Mouse (Mus musculus) intestine, postnatal 0 days (tissue): Measurements from ENCODE around the gene Sfmbt1. TPM values are rescaled to one million over a fixed set of nuclear protein-coding genes. Genes with fewer than 3 reads are reported as not detected.

ENCODE experiments used
- ATAC-seq: fragments of 200-750 bp; cut with Nextera tagmentation; 2 replicates; pipeline ENCODE4 v1.8.0; 2017; ENCODE audit warnings: mild to moderate bottlenecking, moderate TSS enrichment, moderate library complexity
- H3K27ac ChIP-seq: fragments of 300-500 bp; sonication (generic); 2 replicates; pipeline ENCODE4 v1.5.1; 2014; ENCODE audit warnings: mild to moderate bottlenecking, low read depth, low read length, moderate library complexity
- H3K27me3 ChIP-seq: fragments of 300-500 bp; sonication (generic); replicated peaks from 2 replicates; pipeline ENCODE4 v1.6.1; 2014; ENCODE audit warnings: low read length, mixed read lengths; ENCODE audit not compliant: control insufficient read depth, insufficient read depth
- H3K36me3 ChIP-seq: fragments of 300-500 bp; sonication (generic); 2 replicates; pipeline ENCODE4 v1.6.1; 2014; ENCODE audit warnings: mild to moderate bottlenecking, moderate library complexity; ENCODE audit not compliant: control insufficient read depth, insufficient read depth
- H3K4me1 ChIP-seq: fragments of 300-500 bp; sonication (generic); replicated peaks from 2 replicates; pipeline ENCODE4 v1.6.1; 2014; ENCODE audit warnings: antibody characterized with exemption, low read length, mixed read lengths; ENCODE audit not compliant: control insufficient read depth, insufficient read depth
- H3K4me2 ChIP-seq: fragments of 300-500 bp; sonication (generic); replicated peaks from 2 replicates; pipeline ENCODE4 v1.6.1; 2014; ENCODE audit warnings: low read depth, mild to moderate bottlenecking, moderate library complexity
- H3K4me3 ChIP-seq: fragments of 300-500 bp; sonication (generic); 2 replicates; pipeline ENCODE4 v1.5.1; 2014; ENCODE audit warnings: low read depth, low read length
- H3K9ac ChIP-seq: fragments of 300-500 bp; sonication (generic); 2 replicates; pipeline ENCODE4 v1.6.1; 2014; ENCODE audit warnings: mild to moderate bottlenecking, low read depth, low read length
- H3K9me3 ChIP-seq: fragments of 300-500 bp; sonication (generic); 2 replicates; pipeline ENCODE4 v1.6.1; 2016; ENCODE audit warnings: mixed run types; ENCODE audit not compliant: control insufficient read depth
- CTCF ChIP-seq: sonication (generic); IDR thresholded peaks from 2 replicates; pipeline ENCODE4 v1.5.1; 2016; ENCODE audit warnings: low read depth, mild to moderate bottlenecking, control low read depth, antibody characterized with exemption, moderate library complexity
- WGBS: fragments of 180-500 bp; shearing (Covaris S2); extraction: QIAGEN DNeasy Blood & Tissue Kit; methylation state at CpG from one replicate; pipeline ENCODE4 v1.1.7; 2014; 5-methylcytosine and 5-hydroxymethylcytosine counted together
- polyA plus RNA-seq: library from polyadenylated mRNA; unstranded; fragments of >200 nt; fragmentation: Nextera tagmentation; extraction: Ambion mirVana; gene quantifications from 2 replicates; pipeline ENCODE4 v1.2.1, GENCODE M21; 2015

Sfmbt1 gene
- polyA plus RNA-seq, 1 experiment from 2014 or later, result 11.4 TPM

- Histone ChIP-seq H3K9ac (no peak overlapping the region), H3K4me1 (no peaks in the 10 kb centered on the region), H3K36me3 (no peaks in the 10 kb centered on the region), H3K27ac (no peak overlapping the region), H3K9me3 (no peaks in the 10 kb centered on the region), H3K4me2 (no peak overlapping the region), H3K27me3 (no peaks in the 10 kb centered on the region), H3K4me3 (no peak overlapping the region)
- peak; percentile 12; the same call in 1 of the 2 replicates for TF ChIP-seq CTCF
- 65% methylated on average over 5 of the region's 5 CpGs for WGBS
- no peak for ATAC-seq
These were observed 7.8 kb downstream of the Sfmbt1 start for GRCm38 (mm10) chr14:30722406-30722805.

GRCm38 (mm10) chr14:30731896-30732295 lies 17.2 kb downstream of the Sfmbt1 start:
- ATAC-seq, result no peak
- Histone ChIP-seq H3K27ac (no peak overlapping the region), H3K9ac (no peak overlapping the region), H3K4me2 (no peak overlapping the region), H3K9me3 (no peaks in the 10 kb centered on the region), H3K27me3 (no peaks in the 10 kb centered on the region), H3K4me1 (no peaks in the 10 kb centered on the region), H3K4me3 (no peak overlapping the region), H3K36me3 (no peaks in the 10 kb centered on the region)
- TF ChIP-seq CTCF, result no peak
- WGBS, result 23% methylated on average over 3 of the region's 3 CpGs

GRCm38 (mm10) chr14:30734665-30735064 lies 20.0 kb downstream of the Sfmbt1 start:
- ATAC-seq, result no peak
- H3K27me3 ChIP-seq, result no peaks in the 10 kb centered on the region
- WGBS, result 93% methylated on average over 5 of the region's 5 CpGs
- no peak overlapping the region for H3K9ac ChIP-seq
- no peaks in the 10 kb centered on the region for H3K9me3 ChIP-seq
- no peak overlapping the region for H3K4me2 ChIP-seq
- no peak for TF ChIP-seq CTCF
- no peaks in the 10 kb centered on the region for H3K36me3 ChIP-seq
- H3K27ac ChIP-seq, result no peak overlapping the region
- H3K4me3 ChIP-seq, result no peak overlapping the region
- H3K4me1 ChIP-seq, result no peaks in the 10 kb centered on the region

- Histone ChIP-seq H3K9me3 (no peaks in the 10 kb centered on the region), H3K4me1 (no peaks in the 10 kb centered on the region), H3K36me3 (no peaks in the 10 kb centered on the region), H3K27ac (no peak overlapping the region), H3K4me2 (no peak overlapping the region), H3K27me3 (no peaks in the 10 kb centered on the region), H3K9ac (no peak overlapping the region), H3K4me3 (no peak overlapping the region)
- no peak for ATAC-seq
- 79% methylated on average over 3 of the region's 3 CpGs for WGBS
- no peak for TF ChIP-seq CTCF
These were observed 21.2 kb downstream of the Sfmbt1 start for GRCm38 (mm10) chr14:30735810-30736209.

- 86% methylated on average over 1 of the region's 1 CpGs for WGBS
- H3K4me1 ChIP-seq, result no peaks in the 10 kb centered on the region
- no peaks in the 10 kb centered on the region for H3K9me3 ChIP-seq
- no peak for ATAC-seq
- no peak overlapping the region for H3K4me2 ChIP-seq
- TF ChIP-seq CTCF, result no peak
- no peak overlapping the region for H3K4me3 ChIP-seq
- H3K36me3 ChIP-seq, result no peaks in the 10 kb centered on the region
- no peaks in the 10 kb centered on the region for H3K27me3 ChIP-seq
- H3K27ac ChIP-seq, result no peak overlapping the region
- no peak overlapping the region for H3K9ac ChIP-seq
These were observed 21.8 kb downstream of the Sfmbt1 start for GRCm38 (mm10) chr14:30736413-30736812.

- WGBS, result 69% methylated on average over 3 of the region's 3 CpGs
- no peak for TF ChIP-seq CTCF
- Histone ChIP-seq H3K4me1 (no peaks in the 10 kb centered on the region), H3K4me2 (no peak overlapping the region), H3K27me3 (no peaks in the 10 kb centered on the region), H3K9me3 (no peaks in the 10 kb centered on the region), H3K36me3 (no peaks in the 10 kb centered on the region), H3K4me3 (no peak overlapping the region), H3K9ac (no peak overlapping the region), H3K27ac (no peak overlapping the region)
- ATAC-seq, result no peak
These were observed 29.2 kb downstream of the Sfmbt1 start for GRCm38 (mm10) chr14:30743891-30744290.

GRCm38 (mm10) chr14:30746160-30746559 lies 31.5 kb downstream of the Sfmbt1 start:
- Histone ChIP-seq H3K9me3 (no peaks in the 10 kb centered on the region), H3K4me3 (no peak overlapping the region), H3K4me1 (no peaks in the 10 kb centered on the region), H3K36me3 (no peaks in the 10 kb centered on the region), H3K9ac (no peak overlapping the region), H3K27me3 (no peaks in the 10 kb centered on the region), H3K4me2 (no peak overlapping the region), H3K27ac (no peak overlapping the region)
- no peak for TF ChIP-seq CTCF
- ATAC-seq, result no peak
- WGBS, result 93% methylated on average over 1 of the region's 1 CpGs
